Mouse (Mus musculus): Measurements from ENCODE around the gene Polr3h. TPM values are rescaled to one million over a fixed set of nuclear protein-coding genes. Genes with fewer than 3 reads are reported as not detected.
A peak's percentile ranks its signal among the peaks of the same experiment; 100 is the strongest.

Polr3h gene
- polyA plus RNA-seq, 1 experiment, result 10.1 TPM

DNA sequence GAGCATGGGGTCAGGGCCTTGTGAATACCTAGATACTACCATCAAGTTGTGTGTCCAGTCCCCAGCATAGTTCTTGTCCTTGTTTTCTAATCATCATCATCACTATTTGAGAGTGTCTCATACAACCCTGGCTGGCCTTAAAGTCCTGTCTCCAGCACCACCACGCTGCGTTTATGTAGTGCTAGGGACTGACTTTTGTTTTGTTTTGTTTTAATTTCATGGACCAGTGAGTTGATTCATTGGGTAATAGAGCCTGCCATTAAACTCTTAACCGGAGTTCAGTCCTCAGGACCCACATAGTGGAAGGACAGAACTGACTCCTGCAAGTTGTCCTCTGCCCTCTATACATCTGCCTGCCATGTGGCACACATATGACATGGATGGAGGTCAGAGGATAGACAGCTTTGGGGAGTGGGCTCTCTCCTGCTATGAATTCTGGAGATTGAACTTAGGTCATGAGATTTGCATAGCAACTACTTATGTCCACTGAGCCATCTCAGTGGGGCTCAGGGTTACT lies 40.6 kb downstream of the Polr3h start:
- 78% methylated on average over 3 of the region's 3 CpGs for WGBS
- no peak for DNase-seq (ENCODE audit: low read depth, low spot score)

- WGBS, result 34% methylated on average over 3 of the region's 3 CpGs
- no peak for DNase-seq (ENCODE audit: low read depth, low spot score)
These were observed 43.7 kb downstream of the Polr3h start for GRCm38 (mm10) chr15:81882348-81882747.

- DNase-seq (ENCODE audit: low read depth, low spot score), result no peak
- WGBS, result 63% methylated on average over 5 of the region's 5 CpGs
These were observed 46.3 kb downstream of the Polr3h start for GRCm38 (mm10) chr15:81879531-81880401.

GRCm38 (mm10) chr15:81872262-81873136 lies 53.5 kb downstream of the Polr3h start, which contains the start of gene Aco2:
TSS of gene Aco2 (plus strand) at chr15:81872309.
- peak; percentile 99 for DNase-seq (ENCODE audit: low read depth, low spot score)
- WGBS, result under 1% methylated on average over 53 of the region's 53 CpGs

GRCm38 (mm10) chr15:81871604-81872261 lies 54.3 kb downstream of the Polr3h start, which contains the start of gene Phf5a:
TSS of gene Phf5a (minus strand) at chr15:81871911.
- WGBS, result under 1% methylated on average over 30 of the region's 30 CpGs

GRCm38 (mm10) chr15:81869985-81870384 lies 56.1 kb downstream of the Polr3h start:
- WGBS, result 93% methylated on average over 5 of the region's 5 CpGs
- DNase-seq (ENCODE audit: low read depth, low spot score), result no peak

More at GRCm38 (mm10) chr15:81871604-81872261, 54.3 kb downstream of the Polr3h start, which contains the start of gene Phf5a:
- DNase-seq (ENCODE audit: low read depth, low spot score), result peak; percentile 81

DNA sequence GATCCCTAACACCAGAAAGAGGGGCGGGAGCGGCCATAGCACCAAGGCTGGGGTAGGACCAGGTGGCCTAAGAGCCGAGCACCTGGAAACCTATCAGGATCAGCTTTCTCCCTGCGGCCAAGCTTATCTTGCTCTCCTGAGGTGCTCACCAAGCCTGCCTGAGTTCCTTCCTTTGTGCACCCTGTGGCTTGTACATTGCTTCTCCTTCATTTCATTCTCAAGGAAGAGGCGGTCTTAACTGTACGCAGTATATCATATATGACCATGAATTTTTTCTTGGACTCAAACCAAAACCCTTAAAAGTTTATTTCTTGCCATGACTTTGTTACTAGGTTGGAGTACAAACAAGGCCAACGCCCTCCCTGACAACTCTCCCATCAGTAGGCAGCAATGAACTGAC lies 61.8 kb downstream of the Polr3h start:
- WGBS, result 60% methylated on average over 7 of the region's 7 CpGs

GRCm38 (mm10) chr15:81860471-81861135 lies 65.4 kb downstream of the Polr3h start:
- 13% methylated on average over 8 of the region's 8 CpGs for WGBS
- DNase-seq (ENCODE audit: low read depth, low spot score), result no peak

More for the DNA sequence above, 61.8 kb downstream of the Polr3h start:
- DNase-seq (ENCODE audit: low read depth, low spot score), result no peak

GRCm38 (mm10) chr15:81859330-81860255 lies 66.4 kb downstream of the Polr3h start:
- DNase-seq (ENCODE audit: low read depth, low spot score), result peak; percentile 92
- under 1% methylated on average over 39 of the region's 39 CpGs for WGBS

GRCm38 (mm10) chr15:81858517-81859329 lies 67.3 kb downstream of the Polr3h start, which contains the start of gene Tob2:
TSS of gene Tob2 (minus strand) at chr15:81858796.
- WGBS, result 1% methylated on average over 44 of the region's 44 CpGs
- no peak for DNase-seq (ENCODE audit: low read depth, low spot score)

DNA sequence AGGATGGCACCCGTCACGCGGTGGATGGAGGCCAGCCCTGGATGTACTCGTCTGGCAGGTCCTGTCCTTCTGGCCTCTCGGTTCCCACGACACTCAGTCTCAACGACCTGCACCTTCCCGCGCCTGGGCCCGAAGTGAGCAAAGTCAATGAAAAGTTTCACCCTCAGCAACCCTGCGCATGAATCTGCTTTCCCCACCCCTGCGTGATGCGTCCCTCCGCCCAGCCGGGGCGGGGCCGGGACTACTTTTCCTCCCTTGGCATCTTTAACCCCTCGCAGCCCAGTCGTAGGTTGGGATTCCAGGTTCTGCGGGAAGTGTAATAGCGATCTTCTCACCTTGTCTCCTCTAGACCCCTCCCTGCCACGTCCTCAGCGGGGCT lies 67.9 kb downstream of the Polr3h start:
- DNase-seq (ENCODE audit: low read depth, low spot score), result peak; percentile 85
- 1% methylated on average over 23 of the region's 23 CpGs for WGBS

DNA sequence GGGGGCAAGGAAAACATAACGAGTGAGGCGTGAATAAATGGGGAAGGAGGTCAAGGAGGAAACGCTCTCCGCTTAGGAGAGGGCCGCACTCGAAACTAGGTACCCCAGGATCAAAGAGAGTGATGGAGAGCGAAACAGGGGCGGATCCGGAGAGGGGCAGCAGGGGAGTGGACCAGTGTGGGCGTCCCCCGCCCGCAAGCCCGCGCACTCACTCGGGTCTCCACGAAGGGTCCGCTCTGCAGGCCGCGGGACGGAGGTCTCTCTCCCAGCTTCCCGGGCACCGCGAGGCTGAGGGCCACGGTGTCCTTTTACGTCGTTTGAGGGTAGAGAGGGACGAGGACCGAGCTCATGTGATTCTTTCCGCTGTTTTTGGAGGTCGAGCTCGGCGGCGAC lies 68.3 kb downstream of the Polr3h start:
- no peak for DNase-seq (ENCODE audit: low read depth, low spot score)
- under 1% methylated on average over 33 of the region's 33 CpGs for WGBS

DNA sequence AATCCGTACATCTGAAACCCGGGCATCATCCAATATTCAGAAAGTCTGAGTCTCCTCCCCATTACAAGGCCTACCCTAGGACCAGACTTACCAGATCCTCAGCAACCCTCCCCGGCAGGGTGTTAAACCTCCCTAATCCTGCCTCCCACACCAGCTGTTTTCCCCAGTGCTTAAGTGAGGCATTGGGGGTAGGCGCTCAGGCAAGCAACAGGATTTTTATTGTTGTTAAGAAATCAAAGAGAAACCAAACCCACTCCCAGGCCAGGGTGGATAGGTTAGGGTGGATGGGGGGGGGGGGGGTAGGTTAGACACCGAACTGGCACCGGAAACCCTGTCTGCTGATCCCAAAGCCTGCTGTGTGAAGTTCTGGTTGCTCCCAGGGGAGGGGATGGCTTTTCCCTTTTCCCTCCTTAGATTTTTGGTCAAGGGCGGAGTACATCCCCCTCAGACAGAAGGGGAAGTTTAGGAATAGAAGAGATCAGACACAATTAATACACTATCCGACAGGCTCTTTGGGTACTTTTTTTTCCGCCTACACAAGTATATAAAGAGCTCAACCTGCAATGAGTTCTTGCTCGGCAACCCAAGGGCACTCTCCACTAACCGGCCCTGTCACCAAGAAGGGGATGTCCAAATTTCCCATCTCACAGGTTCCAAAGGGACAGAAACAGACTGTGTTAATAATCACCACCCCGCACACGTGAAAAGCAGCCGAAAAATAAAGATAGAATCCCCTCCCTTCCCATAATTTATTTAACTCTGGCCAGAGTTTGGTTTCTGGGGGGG lies 68.9 kb downstream of the Polr3h start:
- no peak for DNase-seq (ENCODE audit: low read depth, low spot score)
- 2% methylated on average over 14 of the region's 14 CpGs for WGBS

DNA sequence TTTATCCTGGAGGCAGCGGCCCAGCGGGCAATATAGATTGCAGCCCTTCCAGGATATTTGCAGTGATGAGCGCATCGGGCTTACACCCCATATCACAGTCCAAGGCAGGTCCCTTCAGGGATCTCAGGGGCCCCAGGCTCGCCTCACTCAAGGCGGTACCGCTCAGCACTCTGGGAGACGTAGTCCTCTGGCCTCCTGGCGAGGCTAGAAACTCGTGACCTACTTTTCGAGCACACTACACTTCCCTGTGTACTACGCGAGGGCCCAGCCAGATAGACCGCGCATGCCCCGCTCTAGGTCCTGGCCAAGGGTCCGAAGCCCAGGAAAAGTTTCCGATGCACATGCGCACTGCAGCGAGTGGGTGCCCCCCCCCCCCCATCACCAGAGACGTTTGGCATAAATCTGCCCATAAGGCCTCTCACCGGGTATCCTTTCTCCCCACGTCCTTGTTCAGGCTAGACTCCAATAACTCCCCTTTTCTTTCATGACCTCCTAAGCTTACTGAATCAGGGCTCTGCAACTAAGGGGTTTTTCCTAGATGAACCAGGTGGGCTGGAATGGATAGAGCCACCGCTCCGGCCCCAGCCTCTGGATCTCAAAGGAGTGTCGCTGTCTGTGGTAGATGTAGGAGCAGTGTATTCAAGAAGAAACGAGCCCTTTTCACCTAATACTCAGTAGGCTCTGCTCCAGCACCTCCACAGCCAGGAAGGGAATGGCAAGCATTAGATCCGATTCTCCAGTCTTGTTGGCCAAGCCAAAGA lies 69.8 kb downstream of the Polr3h start:
- under 1% methylated on average over 28 of the region's 28 CpGs for WGBS
- DNase-seq (ENCODE audit: low read depth, low spot score), result no peak

GRCm38 (mm10) chr15:81853081-81853480 lies 73.0 kb downstream of the Polr3h start:
- no peak for DNase-seq (ENCODE audit: low read depth, low spot score)

More at GRCm38 (mm10) chr15:81853081-81853480, 73.0 kb downstream of the Polr3h start:
- WGBS, result 69% methylated on average over 7 of the region's 7 CpGs

All from large intestine, adult 2 months (tissue).